Mouse (Mus musculus) liver, postnatal 0 days (tissue): Measurements from ENCODE around the gene Mdm4. TPM values are rescaled to one million over a fixed set of nuclear protein-coding genes. Genes with fewer than 3 reads are reported as not detected.
"Not testable (repeated sequence)": the region's sequence is repeated elsewhere in the genome, so short reads cannot be mapped to it uniquely, and the experiment has no call there.

Experiments
- ATAC-seq: fragments of 200-750 bp; cut with Nextera tagmentation; 2 replicates; pipeline ENCODE4 v1.8.0; 2017; ENCODE audit warnings: mild to moderate bottlenecking, moderate library complexity
- DNase-seq: peaks from one replicate; pipeline ENCODE4 v3.0.0-alpha.2; 2016
- H3K27ac ChIP-seq: fragments of 300-500 bp; sonication (generic); 2 replicates; pipeline ENCODE4 v1.5.1; 2014; ENCODE audit warnings: antibody characterized with exemption, moderate library complexity, mild to moderate bottlenecking, low read depth
- H3K27me3 ChIP-seq: fragments of 300-500 bp; sonication (generic); 2 replicates; pipeline ENCODE4 v1.6.1; 2014; ENCODE audit warnings: low read length, control low read depth, mixed read lengths; ENCODE audit not compliant: insufficient read depth
- H3K36me3 ChIP-seq: fragments of 300-500 bp; sonication (generic); replicated peaks from 2 replicates; pipeline ENCODE4 v1.6.1; 2014; ENCODE audit warnings: mild to moderate bottlenecking, control low read depth, low read length, moderate library complexity, mixed read lengths; ENCODE audit not compliant: insufficient read depth
- H3K4me1 ChIP-seq: fragments of 300-500 bp; sonication (generic); 2 replicates; pipeline ENCODE4 v1.6.1; 2014; ENCODE audit warnings: antibody characterized with exemption, mild to moderate bottlenecking, control low read depth; ENCODE audit not compliant: insufficient read depth
- H3K4me2 ChIP-seq: fragments of 300-500 bp; sonication (generic); 2 replicates; pipeline ENCODE4 v1.6.1; 2014; ENCODE audit warnings: low read depth, mild to moderate bottlenecking, low read length, moderate library complexity, mixed read lengths
- H3K4me3 ChIP-seq: fragments of 300-500 bp; sonication (generic); 2 replicates; pipeline ENCODE4 v1.5.1; 2014; ENCODE audit warnings: low read depth, low read length
- H3K9ac ChIP-seq: fragments of 300-500 bp; sonication (generic); replicated peaks from 2 replicates; pipeline ENCODE4 v1.6.1; 2014; ENCODE audit warnings: mild to moderate bottlenecking, moderate library complexity
- H3K9me3 ChIP-seq: fragments of 300-500 bp; sonication (generic); 2 replicates; pipeline ENCODE4 v1.6.1; 2016; ENCODE audit warnings: mild to moderate bottlenecking, control low read depth, low read length, mixed read lengths
- CTCF ChIP-seq: sonication (generic); IDR thresholded peaks from 2 replicates; pipeline ENCODE4 v1.5.1; 2016; ENCODE audit warnings: antibody characterized with exemption, low read depth
- EP300 ChIP-seq: IDR thresholded peaks from 2 replicates; pipeline ENCODE4 v1.6.1; 2016; ENCODE audit warnings: antibody characterized with exemption, low read depth, mild to moderate bottlenecking
- WGBS: fragments of 180-500 bp; shearing (Covaris S2); extraction: QIAGEN DNeasy Blood & Tissue Kit; methylation state at CpG from one replicate; pipeline ENCODE4 v1.1.7; 2014; ENCODE audit not compliant: insufficient replicate concordance; 5-methylcytosine and 5-hydroxymethylcytosine counted together
- polyA plus RNA-seq: library from polyadenylated mRNA; unstranded; fragments of >200 nt; fragmentation: Nextera tagmentation; extraction: Ambion mirVana; gene quantifications from 2 replicates; pipeline ENCODE4 v1.2.1, GENCODE M21; 2015

The Mdm4 gene
- polyA plus RNA-seq, 1 experiment from 2014 or later = 9.0 TPM

DNA sequence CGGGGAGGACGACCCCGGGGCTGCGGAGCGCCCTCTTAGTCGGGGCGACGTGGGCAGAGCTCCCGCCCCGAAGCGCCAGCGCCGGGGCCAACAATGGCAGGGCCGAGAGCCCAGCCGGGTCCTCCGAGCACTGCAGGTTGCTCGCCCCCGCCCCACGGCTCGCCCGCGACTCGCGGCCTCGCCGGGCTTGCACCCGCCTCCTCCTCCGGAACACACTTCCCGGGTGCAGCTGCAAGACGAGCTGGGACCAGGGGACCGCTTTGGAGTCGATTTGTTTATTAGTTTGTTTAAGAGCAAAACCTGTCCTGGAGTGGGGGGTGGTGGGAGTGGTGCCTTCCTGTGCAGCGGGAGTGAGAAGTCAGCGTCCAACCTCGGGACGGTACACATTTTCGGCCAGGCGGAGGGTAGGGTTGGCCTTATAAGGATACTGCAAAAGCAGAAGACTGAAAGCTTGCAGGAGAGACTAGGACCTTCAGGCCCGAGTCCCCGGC is 16.1 kb upstream of the Mdm4 start:
- peak overlapping the region; percentile 87 for H3K4me2 ChIP-seq
- H3K27me3 ChIP-seq = peaks cover 12% of the 10 kb centered on the region
- H3K4me3 ChIP-seq = peak overlapping the region; percentile 65
- peak overlapping the region; percentile 72 for H3K9ac ChIP-seq
- TF ChIP-seq CTCF (no peak), EP300 (no peak)
- H3K27ac ChIP-seq = peak overlapping the region; percentile 46
- ATAC-seq (peak; percentile 59), DNase-seq (peak; percentile 50)
- WGBS = 0% methylated on average over 34 of the region's 40 CpGs
- H3K9me3 ChIP-seq = no peaks in the 10 kb centered on the region
- no peaks in the 10 kb centered on the region for H3K36me3 ChIP-seq
- peaks cover 15% of the 10 kb centered on the region for H3K4me1 ChIP-seq

DNA sequence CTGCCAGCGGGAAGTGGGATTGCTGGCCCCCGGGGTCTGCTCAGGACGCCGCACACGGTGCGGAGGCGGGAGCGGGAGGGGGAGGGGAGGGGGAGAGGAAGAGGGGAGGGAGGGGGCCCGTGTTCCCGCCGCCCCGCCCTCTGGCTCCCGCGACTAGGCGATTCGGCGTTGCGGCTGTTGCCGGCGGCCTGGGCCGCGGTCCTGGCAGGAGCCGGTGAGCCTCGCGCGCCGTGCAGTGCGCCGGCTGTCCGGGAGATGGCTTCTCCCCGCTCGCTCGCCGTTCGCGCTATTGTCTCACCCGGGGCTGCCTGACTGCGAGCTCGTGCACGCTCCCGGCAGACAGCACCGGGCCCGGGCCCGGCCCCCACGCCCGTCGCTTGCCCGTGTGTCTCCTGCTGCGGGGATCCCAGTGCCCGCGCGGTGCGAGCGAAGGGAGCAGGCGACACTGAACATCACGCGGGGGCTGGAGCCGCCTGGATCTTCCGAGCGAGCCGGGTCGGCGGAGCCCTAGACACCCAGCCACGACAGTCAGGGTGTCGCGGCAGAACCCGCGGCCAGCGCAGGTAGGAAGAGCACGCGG is 15.6 kb upstream of the Mdm4 start:
- ATAC-seq (peak; percentile 90), DNase-seq (peak; percentile 81)
- Histone ChIP-seq H3K27ac (peak overlapping the region; percentile 46), H3K4me3 (peak overlapping the region; percentile 65), H3K9me3 (no peaks in the 10 kb centered on the region), H3K4me2 (peak overlapping the region; percentile 87), H3K27me3 (peaks cover 12% of the 10 kb centered on the region), H3K36me3 (no peaks in the 10 kb centered on the region), H3K9ac (peak overlapping the region; percentile 72), H3K4me1 (peaks cover 15% of the 10 kb centered on the region)
- TF ChIP-seq CTCF (peak; percentile 56), EP300 (no peak)
- WGBS = under 1% methylated on average over 49 of the region's 71 CpGs

DNA sequence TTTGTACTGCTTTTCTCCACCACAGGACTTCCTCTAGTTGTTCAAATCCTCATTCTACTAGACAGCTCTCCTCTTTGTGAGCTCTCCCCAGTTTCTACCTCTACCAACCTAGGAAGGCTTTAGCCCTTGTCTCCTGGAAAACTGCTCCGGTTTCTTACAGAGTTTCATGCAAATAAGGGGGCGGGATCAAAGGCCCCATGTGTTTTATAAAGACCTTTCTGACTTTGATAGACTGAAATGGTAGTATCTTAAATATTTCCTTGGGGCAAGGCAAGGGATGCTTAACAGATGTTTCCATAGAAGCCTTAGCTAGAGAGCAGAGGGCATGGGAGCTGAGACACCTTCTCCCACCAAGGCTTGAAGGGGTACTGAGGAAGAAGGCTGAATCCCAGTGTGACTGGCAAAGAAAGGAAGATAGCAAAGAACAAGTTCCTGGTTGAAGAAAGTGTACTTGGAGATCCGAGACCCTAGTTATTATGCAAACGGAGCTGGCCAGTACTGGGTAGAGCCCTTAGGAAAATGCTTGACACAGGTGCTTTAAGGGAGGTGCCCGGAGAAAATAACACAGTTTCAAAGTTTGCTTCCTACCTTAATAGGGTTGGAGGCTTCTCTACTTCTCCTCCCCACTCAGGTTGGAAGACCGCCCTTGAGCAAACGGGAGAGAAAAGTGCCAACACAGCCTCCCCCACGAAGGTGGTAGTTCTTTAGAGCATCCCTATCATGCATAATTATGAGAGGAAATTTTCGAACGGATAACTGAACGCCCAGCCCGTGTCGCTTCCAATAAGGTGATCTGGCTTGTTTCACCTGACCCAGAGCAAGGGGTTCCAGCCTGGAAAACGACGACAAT is 14.9 kb upstream of the Mdm4 start, which contains the start of gene Pik3c2b:
Pik3c2b (plus strand) TSS at position 657 of the 850 bp plus-strand sequence.
- no peak for TF ChIP-seq CTCF
- TF ChIP-seq EP300 = no peak
- ATAC-seq = no peak
- no peak for DNase-seq
- H3K9me3 ChIP-seq = no peaks in the 10 kb centered on the region
- peak within 1 kb of the TSS; percentile 46 for H3K27ac ChIP-seq
- H3K4me2 ChIP-seq = peak within 1 kb of the TSS; percentile 87
- H3K4me3 ChIP-seq = peak within 1 kb of the TSS; percentile 65
- 8% methylated on average over 15 of the region's 15 CpGs for WGBS
- peaks cover 12% of the 10 kb centered on the region for H3K27me3 ChIP-seq
- no peaks in the 10 kb centered on the region for H3K36me3 ChIP-seq
- H3K4me1 ChIP-seq = peaks cover 15% of the 10 kb centered on the region
- H3K9ac ChIP-seq = peak within 1 kb of the TSS; percentile 72

DNA sequence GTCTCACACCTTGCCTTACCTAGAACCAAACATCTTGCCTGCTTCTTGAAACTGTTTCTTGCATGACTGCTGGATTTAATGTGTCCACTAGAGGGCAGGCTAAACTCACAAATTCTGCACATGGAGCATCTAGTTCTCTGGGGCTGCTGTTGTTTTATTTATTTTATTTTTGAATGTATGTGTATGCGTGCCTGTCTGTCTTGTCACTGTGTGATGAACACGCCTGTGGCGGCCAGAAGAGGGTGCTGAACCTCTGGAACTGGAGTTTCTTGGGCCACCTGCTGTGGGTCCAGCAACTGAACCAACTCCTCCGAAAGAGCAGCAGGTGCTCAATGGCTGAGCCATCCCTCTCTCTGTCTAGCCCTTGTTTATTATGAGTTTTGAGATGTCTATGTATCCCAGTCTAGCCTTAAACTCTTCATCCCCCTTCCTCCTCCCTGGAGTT is 9.2 kb upstream of the Mdm4 start:
- H3K4me3 ChIP-seq = no peak overlapping the region
- peaks cover 4% of the 10 kb centered on the region; the same call in 1 of the 2 replicates for H3K27me3 ChIP-seq
- peak; percentile 69 for DNase-seq
- TF ChIP-seq CTCF (peak; percentile 92), EP300 (no peak)
- H3K9ac ChIP-seq = no peak overlapping the region
- ATAC-seq = peak; percentile 83
- H3K9me3 ChIP-seq = no peaks in the 10 kb centered on the region
- no peaks in the 10 kb centered on the region for H3K4me1 ChIP-seq
- H3K27ac ChIP-seq = no peak overlapping the region
- H3K36me3 ChIP-seq = no peaks in the 10 kb centered on the region
- H3K4me2 ChIP-seq = no peak overlapping the region
- WGBS = 20% methylated on average over 4 of the region's 4 CpGs

DNA sequence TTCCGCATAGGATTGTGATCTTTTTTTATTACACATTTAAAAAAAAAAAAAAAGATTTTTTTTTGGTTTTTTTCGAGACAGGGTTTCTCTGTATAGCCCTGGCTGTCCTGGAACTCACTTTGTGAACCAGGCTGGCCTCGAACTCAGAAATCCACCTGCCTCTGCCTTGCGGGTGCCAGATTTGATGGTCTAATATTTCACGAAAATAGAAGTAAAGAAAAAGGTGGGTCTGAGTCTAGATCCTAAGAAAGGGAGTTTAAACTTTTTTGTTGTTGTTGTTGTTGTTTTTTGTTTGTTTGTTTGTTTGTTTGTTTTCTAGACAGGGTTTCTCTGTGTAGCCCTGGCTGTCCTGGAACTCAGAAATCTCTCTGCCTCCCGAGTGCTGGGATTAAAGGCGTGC is 4.3 kb upstream of the Mdm4 start:
- ATAC-seq, H3K36me3 ChIP-seq, H3K27me3 ChIP-seq, H3K27ac ChIP-seq, H3K9ac ChIP-seq, H3K4me1 ChIP-seq, DNase-seq, H3K4me2 ChIP-seq, H3K4me3 ChIP-seq, H3K9me3 ChIP-seq: not testable (repeated sequence)
- 67% methylated on average over 7 of the region's 7 CpGs for WGBS

DNA sequence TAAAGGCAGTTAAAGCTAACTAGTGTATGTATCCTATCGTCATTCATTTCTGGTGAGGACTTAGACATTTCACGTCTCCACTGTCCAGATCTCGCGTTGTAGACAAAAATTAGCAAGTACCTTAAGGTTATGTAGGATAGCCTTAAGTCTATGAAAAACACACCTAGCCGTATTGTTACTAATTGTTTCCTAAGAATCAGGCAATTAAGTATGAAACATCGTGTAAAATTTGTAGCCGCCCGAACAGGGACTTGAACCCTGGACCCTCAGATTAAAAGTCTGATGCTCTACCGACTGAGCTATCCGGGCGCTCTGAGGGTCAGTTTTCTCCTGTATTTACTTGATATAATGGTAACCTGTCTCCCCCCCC is 3.7 kb upstream of the Mdm4 start:
- Histone ChIP-seq H3K27ac (peak overlapping the region; percentile 88), H3K4me3 (peak overlapping the region; percentile 63), H3K36me3 (no peaks in the 10 kb centered on the region), H3K27me3 (no peaks in the 10 kb centered on the region), H3K9me3 (no peaks in the 10 kb centered on the region), H3K4me2 (peak overlapping the region; percentile 71), H3K9ac (peak overlapping the region; percentile 78), H3K4me1 (peaks cover 11% of the 10 kb centered on the region)
- DNase-seq = peak; percentile 56
- ATAC-seq = peak; percentile 72
- TF ChIP-seq EP300 (no peak), CTCF (no peak)
- WGBS = 2% methylated on average over 11 of the region's 11 CpGs
